Mouse (Mus musculus) common myeloid progenitor, adult 5-6 weeks (primary cell): Measurements from ENCODE around the gene Pbx3. TPM values are rescaled to one million over a fixed set of nuclear protein-coding genes. Genes with fewer than 3 reads are reported as not detected.

Experiments
- ATAC-seq: replicated peaks from 2 replicates; pipeline ENCODE4 v1.8.0; 2016; ENCODE audit warnings: low read depth, mild to moderate bottlenecking, moderate TSS enrichment, inconsistent platforms; ENCODE audit not compliant: poor library complexity, severe bottlenecking
- total RNA-seq: library from RNA; stranded (forward); fragments of 200-1000, 187-1606 nt; gene quantifications from 2 replicates; pipeline ENCODE4 v1.2.3, GENCODE M21; 2017

The Pbx3 gene
- total RNA-seq, result 7.2 and 13.7 TPM in 2 replicates

DNA sequence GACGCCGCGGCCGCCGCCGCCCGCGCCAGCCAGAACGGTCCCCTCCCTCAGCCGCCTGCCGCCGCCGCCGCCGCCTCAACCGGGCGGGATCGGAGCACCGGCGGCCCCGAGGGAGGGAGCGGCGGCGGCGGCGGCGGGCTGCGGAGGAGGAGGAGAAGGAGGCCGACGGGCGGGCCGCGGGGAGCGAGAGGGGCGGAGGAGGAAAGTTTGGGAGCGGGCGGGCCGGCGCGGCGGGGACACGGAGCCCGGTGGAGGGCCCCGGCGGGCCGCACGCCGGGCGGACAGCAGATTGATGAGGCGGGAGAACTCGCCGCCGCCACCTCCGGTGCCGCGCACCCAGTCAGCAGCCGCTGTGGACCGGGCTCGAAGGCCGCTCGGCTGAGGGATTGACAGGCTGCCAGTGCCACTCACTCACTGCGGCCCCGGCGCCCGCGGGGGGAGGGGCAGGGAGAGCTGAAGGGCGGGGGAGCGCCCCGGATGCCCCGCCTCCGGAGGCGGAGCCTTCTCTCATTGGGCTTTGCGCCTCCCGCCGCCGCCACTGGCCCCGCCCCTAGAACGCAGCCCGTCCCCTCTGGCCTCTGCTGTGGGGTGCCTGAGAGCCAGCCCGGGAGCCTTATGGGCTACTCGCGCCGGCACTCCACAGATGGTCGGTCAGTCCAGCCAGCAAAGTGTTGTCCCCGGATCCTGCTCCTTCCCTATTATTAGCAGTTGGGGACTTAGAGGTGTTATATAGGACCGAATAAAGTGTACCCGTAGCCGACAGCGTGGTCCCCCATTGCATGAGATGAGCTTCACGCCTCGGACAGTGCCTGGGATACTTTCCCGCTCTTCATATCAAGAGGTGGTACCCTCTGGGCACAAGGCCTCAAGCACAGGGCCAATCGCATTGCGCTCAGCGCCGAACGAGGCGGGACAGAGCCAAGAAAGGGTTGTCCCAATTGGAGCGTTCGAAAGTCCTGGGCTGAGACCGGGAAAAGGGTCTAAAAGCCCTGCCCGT lies at the start of gene Pbx3:
Gene Pbx3, minus strand, starts transcription at position 838 of the 997 bp plus-strand sequence.
- ATAC-seq, result peak; percentile 90

DNA sequence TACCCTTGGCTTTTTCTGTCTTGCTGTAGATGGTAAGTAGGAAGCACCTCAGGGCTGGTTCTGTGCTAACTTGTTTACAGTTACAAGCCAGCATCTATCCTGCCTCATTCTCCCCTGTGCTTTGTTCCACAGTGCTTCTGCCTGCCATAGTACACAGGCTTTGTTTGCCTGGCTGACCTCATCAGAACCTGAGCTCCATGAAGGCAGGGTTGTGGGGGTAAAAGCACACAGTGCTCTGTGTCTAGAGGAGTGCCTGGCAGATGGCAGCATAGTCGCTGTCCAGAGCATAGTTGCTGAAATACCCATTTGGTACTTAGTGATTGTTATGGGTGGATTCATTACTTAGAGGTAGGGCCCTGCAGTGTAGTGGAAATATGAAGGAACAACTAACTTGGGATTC lies 47.3 kb upstream of the Pbx3 start:
- ATAC-seq, result no peak

DNA sequence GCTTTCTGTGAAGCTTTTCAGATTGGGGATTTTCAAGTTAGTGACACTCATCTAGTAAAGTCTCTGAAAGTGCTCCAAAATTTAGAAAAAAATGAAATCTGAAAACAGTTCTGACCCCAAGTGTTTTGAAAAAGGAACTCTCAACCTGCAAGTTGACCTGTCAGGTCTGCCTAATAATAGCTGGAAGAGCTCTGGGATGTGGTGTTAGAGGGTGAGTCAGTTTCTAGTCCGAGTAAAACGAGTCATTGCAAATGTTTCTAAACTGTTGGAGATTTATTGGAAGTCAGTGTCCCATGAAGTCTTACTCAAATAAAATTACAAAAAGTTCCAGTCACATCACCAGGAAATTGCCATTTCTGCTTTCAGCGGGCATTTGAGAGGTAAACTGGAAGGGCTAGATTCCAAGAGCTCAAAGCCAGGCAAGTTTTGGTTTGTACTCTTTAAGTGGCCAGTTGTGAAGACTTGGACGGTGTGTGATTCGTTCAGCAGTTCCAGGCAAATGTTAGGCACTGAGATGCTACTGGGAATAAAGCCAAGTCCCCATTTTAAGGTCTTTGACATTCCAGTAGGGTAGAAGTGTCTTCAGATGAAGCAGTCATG lies 36.9 kb upstream of the Pbx3 start:
- ATAC-seq, result no peak

DNA sequence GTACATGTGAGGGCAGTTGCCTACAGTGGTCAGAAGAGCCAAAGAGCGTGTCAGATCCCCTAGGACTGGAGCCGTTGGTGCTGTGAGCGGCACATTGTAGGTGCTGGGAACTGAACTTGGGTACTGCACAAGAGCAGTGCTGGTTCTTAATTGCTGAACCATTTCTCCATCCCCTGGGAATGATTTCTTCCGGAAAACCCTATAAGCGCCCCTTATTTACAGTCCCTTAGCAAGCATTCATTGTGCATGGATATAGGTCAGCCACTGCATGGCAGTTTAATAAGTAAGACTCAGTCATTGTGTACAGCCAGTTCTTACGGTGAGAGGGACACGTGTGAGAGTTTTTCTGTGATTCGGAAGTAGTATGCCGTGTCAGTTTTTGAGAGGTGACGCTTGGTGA lies 35.4 kb upstream of the Pbx3 start:
- ATAC-seq, result no peak

DNA sequence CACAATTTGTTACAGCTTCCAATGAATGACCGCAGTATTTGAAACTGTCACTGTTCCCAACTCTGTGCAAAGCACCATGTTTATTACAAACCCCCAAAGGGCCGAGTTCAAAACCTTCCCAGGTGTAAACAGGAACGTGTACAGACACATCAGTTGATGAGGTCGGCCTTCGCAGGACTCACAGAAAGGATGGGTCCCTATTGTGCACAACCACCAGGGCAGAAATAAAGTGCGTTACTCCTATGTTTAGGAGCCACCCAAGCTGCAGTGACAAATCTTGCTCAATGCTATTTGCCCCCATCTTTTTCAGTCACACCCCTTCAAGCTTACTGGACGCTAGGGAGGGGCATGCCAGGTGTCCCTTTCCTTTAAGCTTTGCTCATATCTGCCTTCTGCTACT lies 34.7 kb upstream of the Pbx3 start:
- ATAC-seq, result no peak

DNA sequence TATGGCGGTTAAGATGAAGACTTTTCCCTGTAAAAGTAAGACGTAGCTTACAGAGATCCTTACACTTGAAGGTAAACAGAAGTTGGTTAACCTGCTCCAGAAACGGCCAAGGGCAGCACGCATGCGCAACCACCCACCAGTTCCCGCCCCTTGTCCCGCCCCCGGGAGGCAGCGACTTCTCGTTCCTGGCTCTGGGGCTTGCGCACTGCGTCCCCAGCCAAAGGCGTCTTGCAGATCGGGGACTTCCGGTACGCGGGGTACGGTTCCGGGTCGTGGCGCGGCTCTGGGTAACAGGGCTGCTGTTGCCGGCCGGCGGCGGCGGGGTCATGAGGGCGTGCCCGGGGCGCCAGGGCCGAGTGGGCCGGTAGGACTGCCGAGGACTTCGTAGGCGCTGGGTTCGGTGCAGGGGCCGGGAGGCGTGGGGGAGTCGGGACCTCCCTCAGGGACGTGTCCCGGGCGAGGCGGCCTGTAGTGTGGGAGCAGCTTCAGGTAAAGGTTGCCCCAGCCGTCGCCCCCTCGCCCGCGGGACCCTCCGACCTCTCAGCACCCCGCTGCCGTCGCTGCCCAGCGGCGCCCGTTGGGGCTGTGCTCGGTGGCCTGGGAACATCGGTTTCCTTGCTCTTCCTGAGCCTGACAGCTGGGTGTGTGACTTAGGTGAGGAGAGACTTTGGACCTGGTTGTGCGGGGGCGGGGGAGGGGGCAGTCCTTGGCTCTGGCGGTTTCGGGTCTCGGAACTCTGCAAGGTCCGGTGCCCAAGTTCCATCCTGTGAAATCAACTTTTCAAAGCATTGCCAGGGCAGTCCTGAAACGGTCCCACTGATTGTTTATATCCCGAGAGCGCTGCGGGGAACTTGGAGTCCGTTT lies 33.9 kb upstream of the Pbx3 start, which contains the start of gene Mapkap1:
Gene Mapkap1, plus strand, starts transcription at position 171 of the 864 bp plus-strand sequence.
- peak; percentile 100 for ATAC-seq

DNA sequence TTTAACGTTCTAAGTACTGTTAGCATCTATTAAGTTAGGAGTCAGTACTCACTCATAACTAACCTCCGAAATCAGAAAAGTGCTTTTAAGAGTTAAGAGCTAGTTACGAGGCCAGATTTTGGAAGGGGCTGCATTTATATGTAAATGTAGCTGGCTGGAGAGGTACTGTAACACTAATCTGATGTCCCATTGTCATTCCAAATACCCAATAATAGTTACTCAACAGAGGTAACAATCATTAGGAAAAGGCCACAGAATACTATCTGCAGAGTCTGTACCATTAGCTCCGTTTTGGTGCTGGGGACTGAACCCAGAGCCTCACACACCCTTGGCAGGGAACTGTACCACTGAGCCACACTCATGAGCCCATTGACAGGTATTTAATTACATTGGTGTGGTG lies 26.6 kb upstream of the Pbx3 start:
- ATAC-seq, result no peak

DNA sequence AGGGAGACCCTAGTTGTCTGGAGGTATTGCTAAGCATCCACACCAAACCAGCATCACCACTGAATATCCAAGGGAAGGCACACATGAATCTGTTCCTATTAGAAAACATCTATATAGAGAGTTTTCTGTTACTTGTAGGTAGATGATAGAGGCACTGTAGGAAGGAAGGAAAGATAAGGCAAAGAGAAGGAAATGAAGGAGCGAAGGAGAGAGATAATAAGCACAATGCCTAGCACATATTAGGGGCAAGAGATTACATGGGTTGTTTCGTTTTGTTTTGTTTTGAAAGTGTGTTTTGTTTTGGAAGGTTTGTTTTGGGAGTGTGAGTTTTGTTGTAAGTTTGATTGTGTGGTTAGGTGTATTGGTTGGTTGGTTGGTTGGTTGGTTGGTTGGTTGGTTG lies 6.0 kb upstream of the Pbx3 start:
- ATAC-seq, result no peak

DNA sequence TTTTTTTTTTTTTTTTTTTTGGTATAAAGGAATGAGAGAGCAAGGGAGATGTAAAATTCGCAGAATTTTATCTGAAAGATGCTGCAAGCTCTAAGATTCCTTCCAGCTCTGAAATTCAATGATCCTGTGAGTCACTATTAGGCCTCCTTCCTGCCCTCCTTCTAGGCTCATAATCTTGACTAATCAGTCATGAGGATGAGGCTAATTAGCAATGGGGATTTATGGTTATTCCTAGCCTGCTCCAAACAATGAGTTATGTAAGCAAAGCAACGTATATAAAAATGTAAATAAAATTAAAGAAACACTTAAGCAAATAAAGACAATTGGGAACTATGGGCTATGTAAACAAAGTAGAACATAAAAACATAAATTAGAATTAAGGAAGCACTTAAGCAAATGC lies 1.4 kb upstream of the Pbx3 start:
- ATAC-seq, result no peak

DNA sequence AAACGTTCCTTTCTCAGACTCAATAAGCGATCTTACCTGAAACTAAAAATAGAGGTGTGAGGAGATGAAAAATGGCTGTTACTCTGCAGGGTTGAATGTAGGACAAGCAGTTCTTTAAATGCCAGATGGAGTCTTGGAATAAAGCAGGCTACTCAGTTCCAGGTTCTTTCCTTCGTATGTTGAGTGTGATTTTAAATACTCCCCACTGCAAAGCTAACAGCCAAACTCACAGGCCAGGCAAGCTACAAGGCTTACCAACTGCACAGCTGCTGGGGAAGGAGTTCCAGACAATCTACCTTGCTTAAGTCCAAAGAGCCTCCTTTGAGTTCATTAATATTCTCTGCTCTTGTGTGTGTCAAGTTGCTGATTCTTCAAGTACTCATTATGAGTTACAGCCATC lies 944 bp upstream of the Pbx3 start:
- no peak for ATAC-seq

DNA sequence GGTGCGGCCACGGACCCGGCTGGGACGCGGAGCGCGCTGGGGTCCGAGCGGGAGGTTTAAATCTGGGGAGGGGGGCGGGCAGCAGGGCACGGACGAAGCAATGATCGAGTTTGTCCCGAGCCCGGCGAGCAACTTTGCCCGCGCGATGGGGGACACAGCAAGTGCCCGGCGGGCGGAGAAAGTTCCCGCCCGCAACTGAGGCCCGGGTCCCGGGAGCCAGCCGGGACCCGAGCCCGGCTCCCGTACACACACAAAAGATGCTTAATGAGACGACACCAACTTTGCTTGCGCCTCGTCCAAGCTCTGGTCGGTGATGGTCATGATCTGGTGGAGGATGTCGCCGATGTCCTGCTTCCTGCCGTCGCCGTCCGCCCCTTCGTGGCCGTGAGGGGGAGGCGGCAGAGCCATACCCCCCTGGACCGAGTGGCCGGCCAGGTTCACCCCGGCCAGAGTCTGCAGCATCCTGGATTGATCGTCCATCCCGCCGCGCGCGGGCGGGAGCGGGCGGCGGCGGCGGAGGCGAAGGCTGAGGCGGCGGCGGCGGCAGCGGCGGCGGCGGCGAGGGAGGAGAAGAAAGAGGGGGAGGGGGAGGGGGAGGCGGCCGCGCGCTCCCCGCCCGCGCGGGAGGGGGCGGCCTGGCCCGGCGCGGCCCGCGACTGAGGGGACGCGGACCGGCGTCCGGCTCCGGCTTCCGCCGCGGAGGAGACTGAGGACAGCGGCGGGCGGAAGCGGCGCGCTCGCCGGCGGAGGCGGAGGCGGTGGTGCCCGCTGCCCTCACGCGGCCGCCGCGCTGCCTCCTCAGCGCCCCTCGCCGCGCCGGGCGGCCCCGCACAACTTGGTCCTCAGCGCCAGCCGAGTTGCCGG lies 1.3 kb downstream of the Pbx3 start:
- ATAC-seq, result no peak

DNA sequence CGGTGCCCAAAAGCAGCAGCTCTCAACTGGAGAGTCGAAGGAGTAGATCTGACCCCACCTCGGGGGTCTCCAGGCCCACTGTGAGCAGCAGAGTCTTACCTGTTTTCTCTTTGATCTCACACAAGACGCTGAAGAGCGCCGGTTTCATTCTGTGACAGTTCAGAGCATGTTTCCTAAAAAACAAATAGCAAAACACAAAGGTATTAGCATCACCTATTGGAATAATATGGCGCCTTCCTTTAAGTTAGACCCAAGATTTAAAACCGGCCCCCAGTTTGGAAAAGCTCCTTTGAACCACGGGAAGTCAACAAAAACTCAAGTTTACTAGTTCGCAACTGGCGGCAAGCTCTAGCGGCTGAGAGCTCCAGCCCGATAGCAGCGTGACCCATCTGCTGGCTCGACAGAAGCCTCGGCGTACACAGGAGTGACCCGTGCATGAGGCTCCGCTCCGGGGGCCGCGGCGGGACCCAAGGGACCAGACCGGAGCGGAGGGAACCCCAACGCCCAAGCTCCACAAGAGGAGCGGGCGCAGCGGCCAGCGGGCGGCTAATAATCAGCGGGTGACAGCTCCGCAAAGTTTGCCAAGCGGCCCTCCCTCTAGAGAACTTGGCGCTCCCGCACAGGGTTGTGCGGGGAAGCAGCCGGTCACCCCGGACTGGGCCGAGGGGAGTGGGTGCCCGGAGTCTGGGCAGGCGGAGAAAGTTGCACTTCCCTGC lies 2.1 kb downstream of the Pbx3 start:
- 0 out of 2 replicates have a peak, but pooled peaks have one; percentile 5 for ATAC-seq

DNA sequence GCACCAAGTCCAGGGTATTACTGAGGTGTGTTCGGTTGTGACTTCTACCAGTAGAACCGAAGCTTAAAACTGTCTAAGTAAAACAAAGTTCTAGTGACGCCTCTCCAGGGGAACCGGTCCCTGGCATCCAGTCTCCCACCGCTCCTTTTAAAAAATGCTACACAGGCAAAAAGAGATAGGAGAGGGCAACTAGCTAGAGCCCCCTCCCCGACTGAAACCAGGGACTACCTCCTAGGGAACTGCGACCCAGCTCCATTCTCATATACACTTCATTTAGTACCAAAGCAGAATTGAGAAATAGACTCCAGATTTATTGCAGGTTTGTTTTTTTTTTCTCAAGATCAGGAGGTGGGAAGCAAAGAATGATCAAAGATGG lies 2.6 kb downstream of the Pbx3 start:
- no peak for ATAC-seq

DNA sequence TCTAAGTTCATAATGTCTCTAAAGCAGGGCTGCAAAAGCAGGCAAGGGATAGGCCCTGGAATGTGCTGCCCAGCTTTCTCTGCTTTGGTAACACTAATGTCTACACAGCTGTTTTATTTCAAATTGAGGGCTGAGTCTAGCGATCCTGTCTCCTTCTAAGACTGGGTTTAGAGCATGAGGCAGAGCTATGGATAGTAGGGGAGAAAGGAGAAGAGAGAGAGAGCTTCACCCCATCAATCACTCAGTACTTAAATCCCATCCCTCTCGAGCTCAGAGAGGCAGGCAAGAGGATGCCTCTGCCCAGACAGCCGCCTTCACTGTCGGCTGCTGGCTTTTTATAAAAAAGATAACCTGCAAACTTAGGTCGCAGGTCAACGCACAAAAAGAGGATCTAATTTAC lies 4.5 kb downstream of the Pbx3 start:
- ATAC-seq, result no peak

DNA sequence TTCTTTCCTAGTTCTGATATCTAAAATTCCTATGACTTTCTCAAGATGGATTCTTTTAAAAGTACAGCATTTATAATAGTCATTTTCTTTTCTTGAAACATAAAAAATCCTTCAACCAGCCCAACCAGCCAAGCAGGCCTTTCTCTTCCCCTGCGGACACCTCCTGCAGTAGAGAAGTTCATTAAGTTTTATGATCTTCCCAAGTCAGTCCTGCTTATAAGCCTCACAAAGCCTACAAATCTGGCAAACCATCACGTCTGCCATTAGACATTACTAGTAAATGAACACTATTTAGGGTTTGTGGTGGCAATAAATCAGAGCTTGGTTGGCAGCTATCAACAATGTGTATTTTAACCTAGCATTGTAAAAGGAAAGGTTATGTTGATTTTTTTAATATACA lies 5.9 kb downstream of the Pbx3 start:
- ATAC-seq, result no peak

DNA sequence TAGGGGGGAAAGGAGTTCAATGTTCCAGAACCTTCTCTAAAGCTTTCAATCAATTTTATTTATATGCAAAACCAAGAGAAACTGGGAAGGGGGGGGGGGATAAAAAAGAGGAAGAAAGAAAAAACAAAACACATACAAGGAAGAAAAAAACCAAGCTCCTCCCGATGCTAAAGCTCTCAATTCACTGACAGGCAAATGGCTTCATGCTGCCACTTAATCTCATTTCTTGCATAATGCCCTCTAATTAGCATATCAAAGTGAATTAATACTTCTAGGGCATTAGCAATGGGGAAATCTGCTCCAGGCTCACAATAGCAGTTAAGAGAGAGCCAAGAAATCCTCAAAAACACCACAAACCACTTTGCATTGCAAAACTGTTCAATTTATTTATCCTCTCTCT lies 9.3 kb downstream of the Pbx3 start:
- ATAC-seq, result no peak

DNA sequence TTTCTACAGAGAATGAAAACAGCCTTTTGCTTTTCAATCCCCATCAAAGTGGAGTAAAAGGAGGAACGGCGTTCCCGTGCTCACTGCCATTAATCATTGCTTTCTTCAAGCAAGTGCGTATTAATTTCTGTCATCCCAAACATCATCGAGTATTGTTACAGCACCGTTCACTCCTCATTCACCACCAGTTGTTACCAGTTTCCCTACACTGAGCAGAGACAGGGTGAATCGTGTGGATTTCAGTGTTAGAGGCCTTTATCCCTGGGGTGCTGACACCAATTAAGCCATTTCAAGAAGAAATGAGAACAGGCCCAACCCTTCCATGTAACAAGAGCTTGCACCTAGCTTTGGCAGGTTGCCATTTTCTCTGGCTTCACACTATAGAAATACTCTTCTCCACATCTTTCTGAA lies 17.1 kb downstream of the Pbx3 start:
- no peak for ATAC-seq

DNA sequence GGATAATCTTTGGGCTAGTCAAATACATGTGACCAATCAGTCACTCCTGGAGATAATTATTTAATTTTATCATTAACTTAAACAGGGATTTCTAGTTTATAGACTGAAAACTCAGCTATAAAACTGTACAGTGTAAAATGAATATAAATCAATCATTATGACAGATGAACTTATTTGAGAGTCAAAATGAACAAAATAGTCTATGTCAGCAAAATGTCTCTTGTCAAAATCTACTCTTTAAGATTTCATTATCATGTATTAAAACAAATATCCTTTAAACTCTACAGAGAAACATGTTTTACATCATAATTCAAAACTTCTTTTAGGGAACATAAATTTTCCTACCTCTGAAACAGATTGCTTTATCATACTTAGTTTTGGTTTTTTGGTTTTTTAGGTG lies 20.9 kb downstream of the Pbx3 start:
- ATAC-seq, result no peak

DNA sequence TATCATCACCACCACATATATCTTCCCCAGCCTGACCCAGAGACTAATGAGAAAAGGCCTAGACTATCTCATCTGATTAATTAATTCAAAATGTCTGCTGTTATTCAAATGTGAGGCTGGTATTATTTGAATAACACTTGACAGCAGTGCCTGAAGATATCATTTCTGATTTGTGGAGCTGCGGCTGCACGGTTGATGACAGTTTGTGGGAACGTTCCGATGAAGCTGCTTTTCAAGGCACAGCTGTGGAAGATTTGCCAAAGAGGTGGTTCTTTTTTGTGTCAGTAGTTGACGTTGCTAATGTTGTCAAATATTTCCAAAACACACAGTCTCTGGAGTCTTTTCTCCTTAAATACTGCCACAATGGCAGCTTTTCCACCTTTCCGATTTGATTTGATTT lies 25.8 kb downstream of the Pbx3 start:
- ATAC-seq, result no peak
